Mouse (Mus musculus): ENCODE data around the gene Zfp507. TPM values are rescaled to one million over a fixed set of nuclear protein-coding genes. Genes with fewer than 3 reads are reported as not detected.

Gene Zfp507
- polyA plus RNA-seq, 1 experiment: 7.0 TPM

DNA sequence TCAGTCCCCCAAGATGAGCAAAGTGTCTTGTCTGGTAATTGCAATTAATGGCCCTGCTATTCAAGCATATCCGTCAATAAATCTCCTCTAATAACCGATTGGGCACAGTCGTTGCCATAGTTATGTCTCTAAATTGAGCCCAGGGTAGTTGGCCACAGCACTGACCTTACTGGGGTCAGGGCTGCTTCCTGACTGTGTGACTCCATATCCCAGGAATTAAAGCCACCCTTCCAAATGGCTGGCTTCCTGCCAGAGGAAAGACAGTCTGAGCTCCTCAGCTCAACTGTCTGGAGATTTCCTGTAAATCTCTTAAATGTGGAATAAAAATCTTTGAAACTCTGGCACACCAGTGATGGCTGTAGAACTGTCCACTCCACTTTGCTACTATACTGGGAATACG is 16.7 kb upstream of the Zfp507 start:
- Histone ChIP-seq H3K36me3 (ENCODE audit: control insufficient read depth, insufficient read depth) (no peaks in the 10 kb centered on the region), H3K27me3 (ENCODE audit: control insufficient read depth, insufficient read depth, insufficient read length) (no peaks in the 10 kb centered on the region), H3K79me2 (ENCODE audit: control insufficient read depth, insufficient read depth) (no peaks in the 10 kb centered on the region), H3ac (ENCODE audit: control insufficient read depth, insufficient read length) (no peak overlapping the region), H3K4me2 (ENCODE audit: low read depth) (no peak overlapping the region), H3K4me3 (no peak overlapping the region)
- no peak for TF ChIP-seq POLR2AphosphoS2 (IDR thresholded peaks at IDR 0.05; ENCODE audit: insufficient read length, low read depth)
- no peak for TF ChIP-seq SRF (IDR thresholded peaks at IDR 0.05; ENCODE audit: control insufficient read depth, insufficient read length, low read depth)
- TF ChIP-seq POLR2A (IDR thresholded peaks at IDR 0.05; ENCODE audit: insufficient read length, low read depth): no peak
- TF ChIP-seq MAX (IDR thresholded peaks at IDR 0.05; ENCODE audit: low read depth): no peak
- no peak for TF ChIP-seq TCF3 (IDR thresholded peaks at IDR 0.05; ENCODE audit: insufficient read length, low read depth)
- TF ChIP-seq CEBPB (IDR thresholded peaks at IDR 0.05; ENCODE audit: insufficient read depth, poor library complexity, severe bottlenecking): no peak
- TF ChIP-seq MYOD1 (IDR thresholded peaks at IDR 0.05; ENCODE audit: control insufficient read depth in 1 of 3, insufficient read length in 2 of 3, low read depth in 2 of 3): no peak

DNA sequence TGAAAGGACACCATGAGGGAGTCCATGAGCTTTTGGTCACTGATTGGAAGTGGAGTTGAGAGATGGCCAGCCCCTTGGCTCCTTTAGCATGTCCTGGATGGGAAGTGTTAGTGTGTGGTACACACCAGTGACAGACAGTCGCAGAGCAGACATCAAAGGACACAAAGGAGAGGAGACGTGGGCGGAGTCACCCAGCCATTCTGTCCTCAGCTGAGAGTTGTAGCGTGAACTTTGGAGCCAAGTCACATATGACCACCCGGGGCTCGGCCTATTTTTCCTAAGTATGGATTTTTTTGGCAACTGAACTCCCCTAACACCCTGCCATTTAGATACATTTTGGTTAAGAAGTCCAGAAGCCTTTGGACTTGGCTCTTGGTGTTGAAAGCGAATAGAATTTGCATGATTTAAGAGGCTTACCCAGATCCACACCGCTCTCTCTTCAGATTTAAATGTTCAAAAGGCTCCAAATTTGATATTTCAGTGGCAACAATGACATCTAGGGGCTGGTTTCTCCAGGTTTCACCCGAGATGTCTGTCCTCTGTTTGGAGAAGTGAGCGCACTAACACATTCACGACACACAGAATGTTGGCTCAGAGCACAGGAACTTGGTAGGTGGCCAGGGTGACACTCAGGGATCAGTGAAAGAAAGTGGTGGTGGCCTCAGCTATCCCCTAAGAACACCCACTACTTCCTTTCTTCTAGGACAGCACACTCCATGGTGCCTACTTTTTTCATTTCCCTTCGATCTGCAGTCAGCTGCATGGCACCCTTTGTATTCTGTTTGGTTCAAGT is 12.2 kb upstream of the Zfp507 start:
- no peak overlapping the region for H3ac ChIP-seq (ENCODE audit: control insufficient read depth, insufficient read length)
- no peak overlapping the region for H3K4me2 ChIP-seq (ENCODE audit: low read depth)
- no peaks in the 10 kb centered on the region for H3K79me2 ChIP-seq (ENCODE audit: control insufficient read depth, insufficient read depth)
- no peaks in the 10 kb centered on the region for H3K36me3 ChIP-seq (ENCODE audit: control insufficient read depth, insufficient read depth)
- H3K27me3 ChIP-seq (ENCODE audit: control insufficient read depth, insufficient read depth, insufficient read length): peaks cover 6% of the 10 kb centered on the region
- H3K4me3 ChIP-seq: no peak overlapping the region
- no peak for TF ChIP-seq SRF (IDR thresholded peaks at IDR 0.05; ENCODE audit: control insufficient read depth, insufficient read length, low read depth)
- no peak for TF ChIP-seq TCF12 (IDR thresholded peaks at IDR 0.05; ENCODE audit: insufficient read depth, poor library complexity, severe bottlenecking)
- no peak for TF ChIP-seq POLR2A (IDR thresholded peaks at IDR 0.05; ENCODE audit: insufficient read length, low read depth)
- no peak for TF ChIP-seq POLR2AphosphoS2 (IDR thresholded peaks at IDR 0.05; ENCODE audit: insufficient read length, low read depth)
- no peak for TF ChIP-seq TCF3 (IDR thresholded peaks at IDR 0.05; ENCODE audit: insufficient read length, low read depth)
- TF ChIP-seq E2F4 (IDR thresholded peaks at IDR 0.05; ENCODE audit: insufficient read depth): no peak
- no peak for TF ChIP-seq CEBPB (IDR thresholded peaks at IDR 0.05; ENCODE audit: insufficient read depth, poor library complexity, severe bottlenecking)
- TF ChIP-seq MYOD1 (IDR thresholded peaks at IDR 0.05; ENCODE audit: control insufficient read depth in 1 of 3, insufficient read length in 2 of 3, low read depth in 2 of 3): no peak
- TF ChIP-seq MAX (IDR thresholded peaks at IDR 0.05; ENCODE audit: low read depth): no peak
- no peak for TF ChIP-seq USF1 (IDR thresholded peaks at IDR 0.05; ENCODE audit: low read depth)
- no peak for TF ChIP-seq REST (IDR thresholded peaks at IDR 0.05; ENCODE audit: insufficient read depth, insufficient read length)
- TF ChIP-seq MYOG (IDR thresholded peaks at IDR 0.05; ENCODE audit: control insufficient read depth in 1 of 3, insufficient read depth in 1 of 3, insufficient read length in 2 of 3, low read depth in 2 of 3): no peak

DNA sequence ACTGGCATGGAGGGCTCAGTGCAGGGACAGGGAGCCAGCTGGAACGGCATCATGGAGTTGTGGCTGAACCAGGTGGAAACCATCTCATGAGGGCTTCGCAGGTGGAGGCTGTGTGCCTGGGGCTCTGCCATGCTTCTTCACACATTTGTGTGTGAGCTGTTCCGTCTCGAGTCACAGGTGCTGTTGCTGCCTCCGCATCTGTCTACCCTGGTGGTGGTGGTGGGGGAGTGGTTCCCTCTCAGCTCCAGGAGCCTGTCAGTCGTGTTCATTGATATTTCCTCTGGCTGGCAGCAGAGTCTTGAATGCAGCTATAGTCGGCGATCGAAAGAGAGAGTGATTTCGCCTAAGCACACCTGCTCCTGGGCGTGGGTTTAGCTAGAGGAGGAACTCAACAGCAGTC is 10.5 kb upstream of the Zfp507 start:
- TF ChIP-seq POLR2A (IDR thresholded peaks at IDR 0.05; ENCODE audit: insufficient read length, low read depth) (no peak), TCF12 (IDR thresholded peaks at IDR 0.05; ENCODE audit: insufficient read depth, poor library complexity, severe bottlenecking) (no peak), CEBPB (IDR thresholded peaks at IDR 0.05; ENCODE audit: insufficient read depth, poor library complexity, severe bottlenecking) (no peak), POLR2AphosphoS2 (IDR thresholded peaks at IDR 0.05; ENCODE audit: insufficient read length, low read depth) (no peak), MAX (IDR thresholded peaks at IDR 0.05; ENCODE audit: low read depth) (no peak), USF1 (IDR thresholded peaks at IDR 0.05; ENCODE audit: low read depth) (no peak), REST (IDR thresholded peaks at IDR 0.05; ENCODE audit: insufficient read depth, insufficient read length) (no peak), SRF (IDR thresholded peaks at IDR 0.05; ENCODE audit: control insufficient read depth, insufficient read length, low read depth) (no peak), MYOD1 (IDR thresholded peaks at IDR 0.05; ENCODE audit: control insufficient read depth in 1 of 3, insufficient read length in 2 of 3, low read depth in 2 of 3) (no peak), TCF3 (IDR thresholded peaks at IDR 0.05; ENCODE audit: insufficient read length, low read depth) (no peak), MYOG (IDR thresholded peaks at IDR 0.05; ENCODE audit: control insufficient read depth in 1 of 3, insufficient read depth in 1 of 3, insufficient read length in 2 of 3, low read depth in 2 of 3) (no peak), E2F4 (IDR thresholded peaks at IDR 0.05; ENCODE audit: insufficient read depth) (no peak)
- H3K27me3 ChIP-seq (ENCODE audit: control insufficient read depth, insufficient read depth, insufficient read length): peaks cover 6% of the 10 kb centered on the region
- H3K79me2 ChIP-seq (ENCODE audit: control insufficient read depth, insufficient read depth): no peaks in the 10 kb centered on the region
- no peak overlapping the region for H3K4me3 ChIP-seq
- H3ac ChIP-seq (ENCODE audit: control insufficient read depth, insufficient read length): no peak overlapping the region
- H3K4me2 ChIP-seq (ENCODE audit: low read depth): no peak overlapping the region
- no peaks in the 10 kb centered on the region for H3K36me3 ChIP-seq (ENCODE audit: control insufficient read depth, insufficient read depth)

GRCm38 (mm10) chr7:35810736-35811135 is 7.9 kb upstream of the Zfp507 start:
- no peak for TF ChIP-seq TCF3 (IDR thresholded peaks at IDR 0.05; ENCODE audit: insufficient read length, low read depth)
- TF ChIP-seq SRF (IDR thresholded peaks at IDR 0.05; ENCODE audit: control insufficient read depth, insufficient read length, low read depth): no peak
- TF ChIP-seq MYOG (IDR thresholded peaks at IDR 0.05; ENCODE audit: control insufficient read depth in 1 of 3, insufficient read depth in 1 of 3, insufficient read length in 2 of 3, low read depth in 2 of 3): no peak
- no peak for TF ChIP-seq USF1 (IDR thresholded peaks at IDR 0.05; ENCODE audit: low read depth)
- no peak for TF ChIP-seq POLR2A (IDR thresholded peaks at IDR 0.05; ENCODE audit: insufficient read length, low read depth)
- no peak for TF ChIP-seq MYOD1 (IDR thresholded peaks at IDR 0.05; ENCODE audit: control insufficient read depth in 1 of 3, insufficient read length in 2 of 3, low read depth in 2 of 3)
- TF ChIP-seq POLR2AphosphoS2 (IDR thresholded peaks at IDR 0.05; ENCODE audit: insufficient read length, low read depth): no peak
- no peak for TF ChIP-seq E2F4 (IDR thresholded peaks at IDR 0.05; ENCODE audit: insufficient read depth)
- no peak for TF ChIP-seq REST (IDR thresholded peaks at IDR 0.05; ENCODE audit: insufficient read depth, insufficient read length)
- TF ChIP-seq MAX (IDR thresholded peaks at IDR 0.05; ENCODE audit: low read depth): no peak
- no peak for TF ChIP-seq TCF12 (IDR thresholded peaks at IDR 0.05; ENCODE audit: insufficient read depth, poor library complexity, severe bottlenecking)
- no peak for TF ChIP-seq CEBPB (IDR thresholded peaks at IDR 0.05; ENCODE audit: insufficient read depth, poor library complexity, severe bottlenecking)
- no peaks in the 10 kb centered on the region for H3K36me3 ChIP-seq (ENCODE audit: control insufficient read depth, insufficient read depth)
- peaks cover 6% of the 10 kb centered on the region for H3K27me3 ChIP-seq (ENCODE audit: control insufficient read depth, insufficient read depth, insufficient read length)

More at GRCm38 (mm10) chr7:35810736-35811135, 7.9 kb upstream of the Zfp507 start:
- H3ac ChIP-seq (ENCODE audit: control insufficient read depth, insufficient read length): no peak overlapping the region
- H3K4me3 ChIP-seq: no peak overlapping the region
- H3K79me2 ChIP-seq (ENCODE audit: control insufficient read depth, insufficient read depth): no peaks in the 10 kb centered on the region
- no peak overlapping the region for H3K4me2 ChIP-seq (ENCODE audit: low read depth)

Measured in myocyte (in vitro differentiated cells).